Mouse (Mus musculus) liver, adult 2 months (tissue): ENCODE measurements around the gene Cav1. TPM values are rescaled to one million over a fixed set of nuclear protein-coding genes. Genes with fewer than 3 reads are reported as not detected.

Experiments
- DNase-seq: peaks from one replicate; pipeline ENCODE4 v3.0.0-alpha.2; 2011; ENCODE audit warnings: low read depth, low spot score; ENCODE audit errors: extremely low read depth
- H3K27ac ChIP-seq: fragments of 200-500 bp; replicated peaks from 2 replicates; pipeline ENCODE4 v1.5.1; 2012; ENCODE audit warnings: low read depth, mild to moderate bottlenecking, control low read depth, inconsistent platforms, low read length; ENCODE audit not compliant: insufficient read depth
- H3K27me3 ChIP-seq: fragments of 200-500 bp; 2 replicates; pipeline ENCODE4 v1.6.1; 2012; ENCODE audit warnings: mild to moderate bottlenecking, moderate library complexity, low read length, inconsistent platforms; ENCODE audit not compliant: control insufficient read depth, insufficient read depth
- H3K36me3 ChIP-seq: fragments of 200-500 bp; 2 replicates; pipeline ENCODE4 v1.6.1; 2012; ENCODE audit warnings: low read length, inconsistent platforms; ENCODE audit not compliant: control insufficient read depth, insufficient read depth
- H3K4me1 ChIP-seq: fragments of 200-500 bp; 2 replicates; pipeline ENCODE4 v1.6.1; 2011; ENCODE audit warnings: low read length; ENCODE audit not compliant: control insufficient read depth, insufficient read depth
- H3K4me3 ChIP-seq: fragments of 200-500 bp; 2 replicates; pipeline ENCODE4 v1.5.1; 2011; ENCODE audit warnings: low read depth, mild to moderate bottlenecking, control low read depth, low read length, moderate library complexity; ENCODE audit not compliant: insufficient read depth
- H3K79me2 ChIP-seq: fragments of 200-500 bp; 2 replicates; pipeline ENCODE4 v1.6.1; 2012; ENCODE audit warnings: inconsistent platforms, mild to moderate bottlenecking, low read length, moderate library complexity; ENCODE audit not compliant: control insufficient read depth, insufficient read depth
- H3K9ac ChIP-seq: fragments of 200-500 bp; 2 replicates; pipeline ENCODE4 v1.6.1; 2012; ENCODE audit warnings: low read depth, mild to moderate bottlenecking, control low read depth, inconsistent platforms, low read length
- CTCF ChIP-seq: fragments of 200-500 bp; IDR thresholded peaks from 2 replicates; pipeline ENCODE4 v1.5.1; 2011; ENCODE audit warnings: low read depth, low read length, control low read depth
- POLR2A ChIP-seq: fragments of 200-500 bp; IDR thresholded peaks from 2 replicates; pipeline ENCODE4 v1.6.1; 2011; ENCODE audit warnings: low read length, control low read depth; ENCODE audit not compliant: insufficient read depth; ENCODE audit errors: extremely low read depth
- WGBS: fragments of 180-500 bp; shearing (Covaris S2); methylation state at CpG from one replicate; pipeline ENCODE4 v1.1.7; 2018; 5-methylcytosine and 5-hydroxymethylcytosine counted together
- polyA plus RNA-seq: library from polyadenylated mRNA; depleted of rRNA; stranded (reverse); fragments of >200 nt; gene quantifications from 2 replicates; pipeline ENCODE4 v1.2.3, GENCODE M21; 2012; rRNA removed
- total RNA-seq: library from RNA; depleted of rRNA; stranded (reverse); fragments of >200 nt; gene quantifications from 2 replicates; pipeline ENCODE4 v1.2.3, GENCODE M21; 2014; rRNA removed

The Cav1 gene
- total and polyA plus RNA-seq, 2 experiments = 2.9 to 4.1 TPM

- no peaks in the 10 kb centered on the region for H3K4me1 ChIP-seq
- H3K9ac ChIP-seq = no peak overlapping the region
- H3K27ac ChIP-seq = no peak overlapping the region
- H3K79me2 ChIP-seq = no peaks in the 10 kb centered on the region
- WGBS = 86% methylated on average over 3 of the region's 3 CpGs
- no peak for TF ChIP-seq CTCF
- no peak overlapping the region for H3K4me3 ChIP-seq
- H3K27me3 ChIP-seq = no peaks in the 10 kb centered on the region
- H3K36me3 ChIP-seq = no peaks in the 10 kb centered on the region
- no peak for DNase-seq
Observed at GRCm38 (mm10) chr6:17380102-17380501, 74.0 kb downstream of the Cav1 start.

- TF ChIP-seq POLR2A (no peak), CTCF (no peak)
- H3K79me2 ChIP-seq = no peaks in the 10 kb centered on the region
- no peak for DNase-seq
- H3K9ac ChIP-seq = no peak overlapping the region
- no peaks in the 10 kb centered on the region for H3K27me3 ChIP-seq
- no peaks in the 10 kb centered on the region for H3K36me3 ChIP-seq
- no peaks in the 10 kb centered on the region for H3K4me1 ChIP-seq
- 91% methylated on average over 6 of the region's 6 CpGs for WGBS
- H3K27ac ChIP-seq = no peak overlapping the region
- no peak overlapping the region for H3K4me3 ChIP-seq
Observed at GRCm38 (mm10) chr6:17381690-17382089, 75.6 kb downstream of the Cav1 start.

GRCm38 (mm10) chr6:17385531-17385930 lies 79.4 kb downstream of the Cav1 start:
- H3K79me2 ChIP-seq = no peaks in the 10 kb centered on the region
- no peaks in the 10 kb centered on the region for H3K36me3 ChIP-seq
- no peak for DNase-seq
- no peak overlapping the region for H3K27ac ChIP-seq
- 57% methylated on average over 5 of the region's 5 CpGs for WGBS
- H3K4me3 ChIP-seq = no peak overlapping the region
- H3K4me1 ChIP-seq = no peaks in the 10 kb centered on the region
- H3K27me3 ChIP-seq = no peaks in the 10 kb centered on the region
- TF ChIP-seq POLR2A (no peak), CTCF (no peak)
- H3K9ac ChIP-seq = no peak overlapping the region

GRCm38 (mm10) chr6:17387991-17388710 lies 82.0 kb downstream of the Cav1 start:
- no peak overlapping the region for H3K27ac ChIP-seq
- 83% methylated on average over 2 of the region's 2 CpGs for WGBS
- TF ChIP-seq CTCF (no peak), POLR2A (no peak)

More at GRCm38 (mm10) chr6:17387991-17388710, 82.0 kb downstream of the Cav1 start:
- no peak overlapping the region for H3K9ac ChIP-seq
- no peaks in the 10 kb centered on the region for H3K27me3 ChIP-seq
- no peak overlapping the region for H3K4me3 ChIP-seq
- no peaks in the 10 kb centered on the region for H3K79me2 ChIP-seq
- H3K36me3 ChIP-seq = no peaks in the 10 kb centered on the region
- no peaks in the 10 kb centered on the region for H3K4me1 ChIP-seq
- no peak for DNase-seq

Other genes starting within 250 kb of the Cav1 start
- gene Tes, start 241.2 kb upstream of the Cav1 start, total RNA-seq = 1.9 TPM in 2 replicates
- gene Tes, start 241.2 kb upstream of the Cav1 start, polyA plus RNA-seq = 0.61 and 0.67 TPM in 2 replicates
- gene Cav2, start 25.1 kb upstream of the Cav1 start, total RNA-seq = 7.7 and 8.7 TPM in 2 replicates
- 2.6 and 2.9 TPM in 2 replicates for gene Cav2, start 25.1 kb upstream of the Cav1 start, polyA plus RNA-seq
- 67.7 and 72.0 TPM in 2 replicates for gene Met, start 157.5 kb downstream of the Cav1 start, total RNA-seq
- gene Met, start 157.5 kb downstream of the Cav1 start, polyA plus RNA-seq = 13.5 and 13.9 TPM in 2 replicates